Mouse (Mus musculus) C2C12 (cell line): ENCODE data around the gene Mat2a.

ENCODE experiments used
- CTCF ChIP-seq: IDR thresholded peaks from one replicate; pipeline ENCODE4 v1.5.1; 2011; ENCODE audit not compliant: control insufficient read depth, insufficient read depth, insufficient read length
- MYOD1 ChIP-seq: IDR thresholded peaks from one replicate; pipeline ENCODE4 v1.6.1; 2011; ENCODE audit warnings: low read depth; ENCODE audit not compliant: control insufficient read depth, insufficient read length
- MYOG ChIP-seq: IDR thresholded peaks from one replicate; pipeline ENCODE4 v1.6.1; 2011; ENCODE audit not compliant: control insufficient read depth, insufficient read length; ENCODE audit errors: extremely low read depth

DNA sequence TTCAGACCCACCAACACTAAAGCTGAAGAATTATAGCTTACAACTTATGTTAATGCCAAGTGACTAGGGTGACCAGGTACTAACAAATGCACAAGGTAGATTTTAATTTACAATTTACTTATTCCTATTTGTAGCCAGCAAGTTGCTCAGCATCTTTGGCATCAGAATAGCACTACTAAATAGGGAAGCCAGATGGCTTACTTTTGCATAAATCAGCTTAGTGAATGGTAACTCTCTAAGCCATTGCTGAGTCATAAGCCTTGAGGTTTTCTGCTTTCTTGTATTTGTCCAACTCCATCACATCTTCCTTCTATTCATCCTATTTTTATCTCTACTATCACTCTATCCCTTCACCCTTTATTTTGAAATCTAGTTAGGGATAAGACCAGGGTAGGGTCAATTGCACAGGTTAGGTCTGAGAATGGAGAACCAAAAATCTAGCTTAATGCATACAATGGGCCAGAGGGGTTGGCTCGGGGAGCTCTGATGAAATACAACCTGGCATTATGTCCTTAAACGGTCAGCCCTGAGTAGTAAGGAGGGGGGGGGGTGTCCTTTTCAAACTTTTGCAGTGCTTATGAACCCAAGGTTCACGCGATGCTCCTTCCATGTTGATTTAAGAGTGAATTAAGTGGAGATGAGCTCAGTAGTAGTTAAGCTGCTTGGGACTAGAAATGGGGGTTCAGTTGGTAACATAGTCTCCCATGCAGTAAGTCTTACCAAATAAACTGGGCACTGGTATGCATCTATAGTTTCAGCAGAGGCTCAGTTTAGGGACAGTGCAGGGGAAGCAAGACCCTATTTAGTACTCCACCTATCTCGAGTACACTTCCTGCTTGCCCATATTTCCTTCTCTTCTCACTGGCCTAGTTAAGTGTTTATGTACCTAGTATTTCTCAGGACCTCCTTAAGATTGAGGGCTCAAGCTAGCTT, 8.1 kb downstream of the Mat2a start:
- no peak for TF ChIP-seq MYOG
- TF ChIP-seq CTCF, result no peak
- no peak for TF ChIP-seq MYOD1
